Mouse (Mus musculus): ENCODE measurements around the gene Jmy. TPM values are rescaled to one million over a fixed set of nuclear protein-coding genes. Genes with fewer than 3 reads are reported as not detected.
A peak's percentile ranks its signal among the peaks of the same experiment; 100 is the strongest.

Jmy gene
- total RNA-seq, 2 experiments from 2014 or later, result 43.8 to 44.6 TPM

DNA sequence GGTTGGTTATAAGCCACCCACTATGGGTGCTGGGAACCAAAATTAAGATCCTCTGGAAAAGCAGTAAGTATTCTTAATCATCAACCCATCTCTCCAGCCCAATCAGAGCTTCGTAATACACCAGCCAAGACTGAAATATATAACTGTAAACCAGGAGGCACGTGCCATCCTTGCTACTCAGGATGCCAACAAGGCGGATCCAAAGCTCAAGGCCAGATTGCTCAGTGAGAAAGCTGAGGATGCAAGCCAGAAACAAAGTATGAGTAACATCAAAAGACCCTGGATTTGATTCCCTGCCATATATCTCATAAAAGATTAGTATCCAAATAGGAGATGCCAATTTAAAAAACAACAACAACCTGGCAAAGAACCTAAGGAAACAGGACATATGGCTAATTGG, 31.3 kb downstream of the Jmy start:
- no peak for DNase-seq (ENCODE audit: low spot score in 2 of 2)

DNA sequence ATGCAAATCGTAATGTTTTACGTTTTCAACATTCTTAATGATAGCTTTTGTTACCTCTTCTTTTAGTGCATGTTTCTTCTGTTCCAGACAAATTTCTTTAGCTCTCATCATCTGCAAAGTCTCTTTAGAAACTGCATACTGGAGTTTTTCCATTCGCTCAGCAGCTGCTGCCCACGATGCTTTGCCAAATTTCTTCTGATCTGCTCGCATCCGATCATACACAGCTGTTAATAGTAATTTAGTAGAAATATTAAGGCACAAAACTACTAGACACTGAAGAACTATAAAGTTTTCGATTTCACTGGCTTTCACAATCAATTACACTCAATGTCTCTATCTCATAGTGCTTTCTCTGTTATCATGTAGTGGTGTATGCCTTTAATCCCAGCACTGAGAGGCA, 40.0 kb downstream of the Jmy start:
- no peak for DNase-seq (ENCODE audit: low spot score in 2 of 2)

DNA sequence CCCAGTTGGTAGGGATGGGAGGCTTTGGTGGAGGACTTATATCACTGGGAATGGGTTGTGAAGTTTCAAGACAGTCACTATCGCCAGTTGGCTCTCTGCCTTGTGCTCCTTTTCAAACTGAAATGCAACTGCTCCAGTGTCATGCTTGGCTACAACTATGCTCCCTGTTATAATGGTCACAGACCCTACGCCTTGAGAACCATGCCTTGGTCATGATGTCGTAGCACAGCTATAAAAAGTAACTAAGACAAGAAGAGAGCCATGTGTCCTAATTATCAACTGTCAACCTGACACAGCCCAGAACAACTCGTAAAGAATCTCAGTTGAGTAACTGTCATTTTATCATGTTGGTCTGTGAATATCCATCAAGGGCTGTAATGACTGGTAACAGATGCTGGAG, 41.0 kb downstream of the Jmy start:
- DNase-seq (ENCODE audit: low spot score in 2 of 2), result no peak

DNA sequence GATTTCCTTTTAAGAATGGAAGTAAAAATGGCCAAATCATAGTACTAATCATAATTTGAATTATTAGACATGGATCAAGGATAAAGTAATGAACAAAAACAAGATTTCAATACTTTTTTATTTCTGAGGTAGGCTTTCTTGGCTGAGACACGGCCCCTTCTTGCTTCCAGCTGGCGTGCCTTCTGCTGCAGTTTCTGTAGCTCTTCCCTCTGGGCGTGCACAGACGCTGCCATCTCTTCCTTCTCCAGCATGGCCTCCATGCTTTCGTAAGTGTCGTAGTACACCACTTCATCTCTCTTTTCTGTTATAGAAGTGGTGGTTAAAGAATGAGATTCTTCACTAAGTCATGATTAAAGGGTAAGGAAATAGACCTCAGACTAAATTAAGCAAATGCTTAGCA, 46.3 kb downstream of the Jmy start:
- peak; percentile 22 to 63 for DNase-seq (ENCODE audit: low spot score in 2 of 2)

DNA sequence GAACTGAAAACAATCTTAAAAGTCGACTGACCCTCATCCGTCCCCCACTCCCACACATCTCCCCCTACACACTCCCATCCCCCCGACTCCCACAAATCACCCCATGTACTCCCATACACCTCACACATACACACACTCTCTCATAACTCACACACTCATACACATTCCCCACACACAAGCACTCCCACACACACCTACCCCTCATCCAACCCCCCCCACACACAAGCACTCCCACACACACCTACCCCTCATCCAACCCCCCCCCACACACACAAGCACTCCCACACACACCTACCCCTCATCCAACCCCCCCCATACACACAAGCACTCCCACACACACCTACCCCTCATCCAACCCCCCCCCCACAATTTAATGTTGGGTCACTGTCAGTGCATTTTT, 59.4 kb downstream of the Jmy start:
- no peak for DNase-seq (ENCODE audit: low spot score in 2 of 2)

DNA sequence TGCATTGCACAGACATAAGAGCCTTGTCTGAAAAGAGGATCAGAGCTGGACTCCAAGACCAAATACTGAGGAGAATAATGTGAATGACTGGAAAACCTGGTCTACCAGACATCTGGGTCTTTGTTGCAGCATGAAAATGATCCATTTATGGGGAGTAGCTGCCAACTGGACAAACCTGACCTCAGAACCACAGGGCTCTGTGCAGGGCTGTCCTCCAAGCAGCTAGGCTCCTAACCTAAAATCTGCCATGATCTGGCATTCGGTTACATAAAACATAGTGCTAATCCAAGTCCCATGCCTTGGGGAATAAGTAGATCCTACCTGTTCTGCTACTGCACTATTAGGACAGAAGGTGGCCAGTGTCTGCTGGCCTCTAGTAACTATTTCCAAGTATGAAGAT, 70.4 kb downstream of the Jmy start:
- no peak for DNase-seq (ENCODE audit: low spot score in 2 of 2)

DNA sequence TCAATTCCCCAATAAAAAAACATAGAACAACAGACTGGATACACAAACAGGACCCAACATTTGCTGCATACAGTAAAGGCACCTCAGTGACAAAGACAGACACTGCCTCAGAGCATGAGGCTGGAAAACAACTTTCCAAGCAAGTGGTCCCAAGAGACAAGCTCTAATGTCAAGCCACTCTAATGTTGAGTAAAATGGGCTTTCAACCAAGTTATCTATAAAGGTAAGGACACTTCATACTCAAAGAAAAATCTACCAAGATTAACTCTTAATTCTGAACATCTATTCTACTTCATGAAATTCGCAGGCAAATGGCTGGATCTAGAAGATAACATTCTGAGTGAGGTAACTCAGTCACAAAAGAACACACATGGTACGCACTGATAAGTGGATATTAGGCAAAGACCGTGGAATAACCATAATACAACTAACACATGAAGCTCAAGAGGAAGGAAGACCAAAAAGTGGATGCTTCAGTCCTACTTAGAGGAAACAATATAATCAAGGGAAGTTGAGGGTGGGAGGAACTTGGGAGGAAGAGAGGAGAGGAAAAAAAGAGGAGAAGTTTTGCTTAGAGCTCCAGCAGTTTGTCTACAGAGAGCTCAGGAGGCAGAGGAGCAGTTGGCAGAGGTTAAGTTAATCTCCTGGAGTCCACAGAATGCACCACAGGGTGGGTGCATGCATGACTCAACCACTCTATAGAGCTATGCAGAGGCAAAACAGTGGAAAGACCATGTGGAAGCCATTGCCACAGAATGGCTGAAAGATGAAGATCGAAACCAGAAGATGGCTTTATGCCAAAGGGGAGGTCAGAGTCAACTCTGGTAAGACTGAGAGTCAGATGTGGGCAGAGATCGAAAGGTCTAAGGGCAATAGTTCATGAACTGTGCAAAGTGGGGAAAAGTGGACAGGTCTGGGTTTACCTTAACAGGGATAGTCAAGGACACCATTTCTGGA, 71.4 kb downstream of the Jmy start:
- no peak for DNase-seq (ENCODE audit: low spot score in 2 of 2)

DNA sequence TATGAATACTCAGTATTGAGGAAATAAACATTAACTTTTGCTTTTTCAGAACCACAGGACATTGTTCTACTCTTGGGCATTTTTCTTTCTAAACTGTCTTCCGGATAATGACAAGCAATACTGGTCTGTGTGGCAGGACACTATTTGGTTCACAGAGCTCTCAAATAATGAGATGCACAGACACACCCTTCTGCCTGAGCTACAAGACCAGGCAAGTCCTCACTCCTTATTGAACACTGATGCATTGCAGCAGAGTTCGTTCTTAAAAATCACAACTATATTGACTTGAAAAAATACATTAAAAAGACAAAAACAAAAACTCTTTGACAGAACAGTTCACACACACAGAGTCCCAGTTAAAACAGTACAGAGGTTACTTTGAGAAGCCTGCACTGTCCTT, 76.4 kb downstream of the Jmy start:
- no peak for DNase-seq (ENCODE audit: low spot score in 2 of 2)

DNA sequence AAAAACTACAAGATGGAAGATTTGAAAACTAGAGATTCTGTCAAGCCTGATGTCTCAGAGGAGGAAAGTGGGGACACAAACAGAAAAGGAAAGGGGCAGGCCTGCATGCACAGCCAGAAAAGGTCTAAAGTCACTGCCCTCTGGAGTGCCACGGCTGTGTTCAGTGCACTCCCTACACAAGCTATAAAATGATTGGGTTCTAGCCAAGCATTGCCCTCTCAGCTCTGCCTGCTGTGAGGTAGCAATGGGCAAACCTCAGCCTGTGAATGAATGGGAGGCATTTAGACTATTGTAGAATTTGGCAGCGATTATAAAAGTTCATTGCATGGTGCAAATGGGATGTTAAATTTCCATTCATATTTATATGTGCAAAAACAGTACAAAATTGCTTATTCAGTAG, 79.8 kb downstream of the Jmy start:
- no peak for DNase-seq (ENCODE audit: low spot score in 2 of 2)

DNA sequence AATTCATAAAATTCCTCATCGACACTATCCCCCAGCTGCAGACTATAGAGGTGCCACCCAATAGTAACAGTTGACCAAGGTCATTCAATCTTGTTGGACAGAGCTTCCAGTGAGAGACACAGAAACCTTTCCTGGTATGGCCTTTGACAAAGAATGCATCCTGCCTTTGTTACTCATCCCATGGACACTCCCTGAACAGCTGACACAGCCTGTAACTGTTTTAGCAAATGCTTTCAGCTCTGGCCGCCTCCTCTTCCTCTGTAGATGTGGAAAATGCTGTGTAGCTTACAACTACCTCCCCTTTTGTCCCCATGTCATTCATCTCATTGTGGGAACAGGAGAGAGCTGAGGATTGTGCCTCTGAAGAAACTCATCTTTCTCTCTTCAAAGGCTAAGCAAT, 81.3 kb downstream of the Jmy start:
- no peak for DNase-seq (ENCODE audit: low spot score in 2 of 2)

DNA sequence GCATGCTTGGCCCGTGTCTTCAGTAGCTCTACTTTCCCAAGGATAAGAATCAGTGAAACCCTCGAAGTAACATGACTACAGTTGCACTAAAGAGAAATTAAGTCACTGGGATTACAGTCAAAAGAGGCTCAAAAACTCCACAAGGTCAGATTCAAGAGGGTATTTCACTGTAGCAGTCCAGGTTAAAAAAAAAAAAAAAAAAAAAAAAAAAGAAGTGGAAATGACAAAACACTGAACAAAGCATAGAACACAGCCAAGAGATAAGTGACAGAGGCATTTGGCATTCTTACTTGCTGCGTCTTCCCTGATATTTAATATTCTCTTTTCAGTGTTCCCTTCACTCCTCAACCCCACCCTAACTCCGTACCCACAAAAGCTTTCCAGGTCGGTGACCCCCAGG, 84.6 kb downstream of the Jmy start:
- DNase-seq (ENCODE audit: low spot score in 2 of 2), result no peak

DNA sequence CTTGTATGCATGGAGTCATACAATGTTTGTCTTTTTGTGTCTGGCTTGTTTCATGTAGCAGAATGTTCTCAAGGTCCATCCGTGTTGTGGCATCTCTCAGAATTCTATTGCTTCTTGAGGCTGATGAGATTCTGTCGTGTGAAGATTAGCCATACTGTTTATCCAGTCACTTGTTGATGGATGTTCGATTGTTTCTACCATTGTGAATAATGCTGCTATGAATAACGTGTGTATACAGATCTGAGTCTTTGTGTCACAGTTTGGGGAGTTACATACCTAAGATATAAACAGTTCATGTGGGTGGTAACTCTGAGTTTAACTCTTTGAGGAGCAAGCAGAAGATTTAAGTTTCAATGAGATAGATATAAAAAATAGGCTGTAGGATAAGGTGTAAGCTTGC, 89.3 kb downstream of the Jmy start:
- no peak for DNase-seq (ENCODE audit: low spot score in 2 of 2)

DNA sequence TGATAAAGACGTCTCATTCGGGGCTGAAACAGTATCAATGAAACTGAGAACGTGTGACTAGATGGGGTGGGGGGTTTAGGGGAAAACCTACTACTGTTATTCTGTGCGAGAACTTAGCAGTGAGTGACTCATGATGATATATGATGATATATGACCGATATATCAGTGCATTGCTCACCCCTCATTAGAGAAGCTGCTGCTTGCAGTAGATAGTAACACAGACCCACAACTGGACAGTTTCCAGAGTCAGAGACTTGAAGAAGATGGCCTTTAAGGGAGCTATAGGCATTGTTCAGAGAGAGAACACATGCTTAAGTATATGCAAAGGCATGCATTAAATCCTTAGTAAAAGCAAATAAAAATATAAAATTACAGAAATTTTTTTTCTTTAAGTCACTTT, 92.8 kb downstream of the Jmy start:
- DNase-seq (ENCODE audit: low spot score in 2 of 2), result no peak

DNA sequence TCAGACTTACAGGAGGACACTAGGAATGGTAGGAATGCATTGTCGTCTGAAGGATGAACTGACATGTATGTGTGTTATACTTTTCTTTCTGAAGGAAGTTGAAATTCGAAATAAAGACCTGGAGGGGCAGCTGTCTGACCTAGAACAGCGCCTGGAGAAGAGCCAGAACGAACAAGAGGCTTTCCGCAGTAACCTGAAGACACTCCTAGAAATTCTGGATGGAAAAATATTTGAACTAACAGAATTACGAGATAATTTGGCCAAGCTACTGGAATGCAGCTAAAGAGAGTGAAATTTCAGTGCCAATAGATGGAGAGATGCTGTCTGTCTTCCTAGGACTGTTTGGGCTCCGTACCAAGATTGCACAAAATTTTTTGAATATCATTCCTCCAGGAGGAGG, 97.7 kb downstream of the Jmy start:
- no peak for DNase-seq (ENCODE audit: low spot score in 2 of 2)

DNA sequence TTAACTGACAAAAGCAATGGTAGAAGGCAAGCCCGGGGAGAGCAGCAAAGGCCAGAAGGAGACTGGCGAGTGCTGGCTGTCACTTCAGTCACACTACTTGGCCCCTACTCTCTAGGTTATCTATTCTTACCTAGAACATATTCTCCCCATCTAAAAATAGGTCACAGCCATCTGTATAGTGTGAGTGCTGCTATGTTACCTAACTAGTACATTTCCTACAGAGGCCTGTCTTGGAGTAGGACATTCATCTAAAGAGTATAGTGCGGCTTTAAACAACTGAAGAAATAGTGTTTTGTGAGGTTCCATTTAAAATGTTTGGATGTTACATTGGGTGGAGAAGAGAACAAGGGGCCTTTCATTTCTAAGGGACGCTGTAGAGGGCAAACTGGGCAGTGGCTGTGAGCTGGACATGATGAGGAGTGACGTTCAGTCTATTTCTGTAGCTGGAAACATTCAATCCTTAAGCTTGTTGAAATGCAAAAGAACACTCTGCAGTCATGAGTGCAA, 99.8 kb downstream of the Jmy start:
- DNase-seq (ENCODE audit: low spot score in 2 of 2), result no peak

DNA sequence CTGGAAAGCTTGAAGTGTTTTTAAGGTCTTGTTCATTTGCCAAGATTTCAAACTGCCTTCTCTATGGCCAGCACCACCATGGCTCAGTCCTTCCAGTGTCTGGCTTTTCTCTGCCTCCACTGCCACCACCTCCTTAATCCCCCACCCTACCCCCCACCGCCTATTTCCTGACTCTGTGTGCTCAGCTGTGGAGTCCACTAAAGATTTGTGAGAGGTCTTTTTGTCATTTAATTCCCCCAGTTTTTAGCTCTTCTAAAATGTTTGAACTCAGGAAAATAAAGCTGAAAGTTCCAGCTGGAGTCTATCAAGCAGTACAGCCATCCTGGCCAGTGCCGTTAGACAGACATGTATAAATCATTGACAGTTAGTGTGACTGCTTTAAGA, 110.4 kb downstream of the Jmy start:
- DNase-seq (ENCODE audit: low spot score in 2 of 2), result no peak

DNA sequence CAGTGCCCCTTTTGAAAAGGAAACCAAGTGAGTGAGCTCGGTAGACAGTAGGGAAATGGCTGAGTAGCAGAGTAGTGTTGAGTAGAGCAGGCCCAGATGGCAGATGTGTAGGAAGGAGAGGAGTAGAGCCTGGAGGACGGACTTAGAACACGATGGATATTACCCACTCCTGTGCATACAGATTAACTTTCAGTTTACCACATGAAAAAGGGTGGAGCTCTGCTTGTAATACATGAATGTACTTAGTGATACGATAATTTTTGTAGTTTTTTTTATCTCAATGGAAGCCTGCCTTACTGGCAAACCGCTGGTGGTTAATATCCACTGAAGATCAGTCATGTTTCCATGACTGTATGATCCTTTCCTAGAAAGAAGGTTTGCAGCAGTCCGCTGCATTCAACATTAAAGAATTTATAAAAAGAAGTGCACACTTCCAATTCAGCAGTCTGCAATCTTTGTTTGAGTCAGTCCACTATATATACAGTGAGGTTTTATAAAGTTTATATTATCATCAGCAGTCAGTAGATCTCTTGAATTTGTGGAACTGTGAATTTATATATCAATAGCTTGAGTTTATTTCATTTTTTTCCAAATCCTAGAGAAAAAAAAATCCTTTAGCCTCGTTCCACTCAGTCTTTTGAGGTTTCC, 110.9 kb downstream of the Jmy start:
- DNase-seq (ENCODE audit: low spot score in 2 of 2), result no peak

DNA sequence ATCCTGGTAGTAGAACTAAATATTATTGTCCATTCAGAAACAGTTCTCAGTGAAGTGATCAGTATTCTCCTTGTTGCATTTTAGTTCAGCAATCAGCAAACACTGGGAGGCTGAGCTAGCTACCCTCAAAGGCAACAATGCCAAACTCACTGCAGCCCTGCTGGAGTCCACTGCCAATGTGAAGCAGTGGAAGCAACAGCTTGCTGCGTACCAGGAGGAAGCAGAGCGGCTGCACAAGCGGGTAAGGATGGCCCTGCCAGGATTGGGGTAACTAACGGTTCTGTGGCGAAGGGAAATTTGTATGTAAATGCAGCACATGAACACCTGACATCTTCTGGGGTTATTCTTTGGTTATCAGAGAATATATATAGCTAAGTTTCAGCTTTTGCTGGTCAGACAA, 112.2 kb downstream of the Jmy start:
- DNase-seq (ENCODE audit: low spot score in 2 of 2), result peak; percentile 24 to 31

DNA sequence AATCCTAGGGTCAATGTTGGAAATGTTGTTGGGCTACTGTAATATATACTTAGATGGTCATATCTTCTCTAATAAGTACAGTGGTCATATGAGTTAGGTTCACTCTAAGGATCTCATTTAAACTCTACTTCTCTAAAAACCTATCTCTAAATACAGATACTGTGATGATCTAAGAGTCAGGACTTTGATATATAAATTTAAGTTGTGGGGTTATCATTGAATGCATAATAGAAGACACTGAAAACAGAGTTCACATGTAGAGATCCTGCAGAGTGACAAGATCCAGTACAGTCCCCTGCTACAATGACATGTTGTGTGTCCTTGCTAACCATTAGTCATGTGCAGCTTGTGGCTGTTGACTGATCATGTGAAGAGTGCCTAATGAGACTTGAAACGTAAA, 114.5 kb downstream of the Jmy start:
- DNase-seq (ENCODE audit: low spot score in 2 of 2), result no peak

DNA sequence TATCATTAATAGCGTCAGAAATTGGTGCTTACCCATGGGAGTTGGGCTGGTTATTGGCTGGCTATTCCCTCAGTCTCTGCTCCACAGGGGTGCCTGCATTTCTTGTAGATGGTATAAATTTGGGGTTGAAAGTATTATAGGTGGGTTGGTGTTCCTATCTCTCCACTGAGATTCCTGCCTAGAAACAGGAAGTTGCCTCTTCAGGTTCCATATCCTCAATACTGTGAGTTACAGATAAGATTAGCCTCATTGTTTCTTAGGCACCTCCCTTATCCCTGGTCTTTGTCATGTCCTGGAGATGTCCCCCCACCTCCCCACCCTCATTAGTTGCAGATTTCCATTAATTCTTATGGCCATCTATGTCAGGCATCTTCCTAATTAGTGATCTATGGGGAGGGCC, 115.1 kb downstream of the Jmy start:
- no peak for DNase-seq (ENCODE audit: low spot score in 2 of 2)

DNA sequence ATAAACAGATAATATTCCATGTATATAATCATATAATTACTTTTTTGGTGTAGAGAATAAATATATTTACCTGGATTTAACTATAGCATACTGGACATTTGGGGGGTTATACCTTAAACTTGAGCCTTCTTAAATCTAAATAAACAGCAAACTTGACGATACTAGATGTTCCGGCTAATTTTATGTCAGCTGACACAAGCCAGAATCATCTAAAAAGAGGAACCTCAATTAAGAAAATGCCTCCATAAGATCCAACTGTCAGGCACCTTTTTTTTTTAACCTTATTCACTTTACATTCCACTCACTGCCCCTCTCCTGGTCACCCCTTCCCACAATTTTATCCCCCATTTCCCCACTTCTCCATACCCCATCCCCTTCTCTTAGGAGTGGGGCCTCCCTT, 116.0 kb downstream of the Jmy start:
- no peak for DNase-seq (ENCODE audit: low spot score in 2 of 2)

DNA sequence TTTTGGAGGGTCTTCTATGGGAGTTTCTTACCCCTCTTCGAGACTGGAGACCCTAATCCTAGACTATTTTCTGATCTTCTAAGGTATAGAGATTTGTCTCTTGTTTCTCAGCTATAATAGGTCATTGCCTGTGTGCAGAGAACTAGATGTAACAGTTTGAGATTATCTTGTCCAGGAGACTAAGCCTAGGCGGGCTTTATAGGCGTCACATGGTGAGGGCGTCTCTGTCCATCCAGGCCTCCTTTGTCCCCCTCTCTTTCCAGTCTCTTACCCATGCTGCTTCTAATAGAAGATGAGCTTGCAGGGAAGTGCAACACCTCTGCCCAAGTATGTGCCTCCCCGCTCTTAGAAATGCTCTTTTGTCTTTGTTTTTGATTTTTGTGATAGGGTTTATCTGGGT, 116.5 kb downstream of the Jmy start:
- no peak for DNase-seq (ENCODE audit: low spot score in 2 of 2)

DNA sequence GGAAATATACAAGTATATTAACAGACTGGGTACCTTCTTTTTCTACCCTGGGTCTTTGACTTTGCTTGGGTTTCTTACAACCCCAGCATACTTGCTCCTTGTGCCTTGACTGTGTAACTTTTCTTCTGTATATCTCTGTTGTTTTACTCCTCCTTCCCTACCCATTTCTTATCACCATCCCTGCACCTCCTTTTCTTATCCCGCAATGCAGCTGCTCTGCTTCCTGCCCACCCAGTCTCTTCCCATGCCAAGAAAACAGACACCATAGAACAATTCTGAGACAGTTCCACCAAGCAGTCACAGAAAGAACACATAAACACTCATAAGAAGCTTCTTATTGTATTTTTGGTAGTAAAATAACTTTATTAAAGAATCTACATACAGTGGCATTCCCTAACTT, 118.3 kb downstream of the Jmy start:
- no peak for DNase-seq (ENCODE audit: low spot score in 2 of 2)

Measured in layer of hippocampus, postnatal 14 days (tissue).